Mouse (Mus musculus): ENCODE results near the gene Tmem131.
"Not testable (repeated sequence)": the region's sequence is repeated elsewhere in the genome, so short reads cannot be mapped to it uniquely, and the experiment has no call there.

Gene Tmem131

GRCm38 (mm10) chr1:36839858-36840257 is 103.6 kb downstream of the Tmem131 start:
- CTCF ChIA-PET = no interaction called here

DNA sequence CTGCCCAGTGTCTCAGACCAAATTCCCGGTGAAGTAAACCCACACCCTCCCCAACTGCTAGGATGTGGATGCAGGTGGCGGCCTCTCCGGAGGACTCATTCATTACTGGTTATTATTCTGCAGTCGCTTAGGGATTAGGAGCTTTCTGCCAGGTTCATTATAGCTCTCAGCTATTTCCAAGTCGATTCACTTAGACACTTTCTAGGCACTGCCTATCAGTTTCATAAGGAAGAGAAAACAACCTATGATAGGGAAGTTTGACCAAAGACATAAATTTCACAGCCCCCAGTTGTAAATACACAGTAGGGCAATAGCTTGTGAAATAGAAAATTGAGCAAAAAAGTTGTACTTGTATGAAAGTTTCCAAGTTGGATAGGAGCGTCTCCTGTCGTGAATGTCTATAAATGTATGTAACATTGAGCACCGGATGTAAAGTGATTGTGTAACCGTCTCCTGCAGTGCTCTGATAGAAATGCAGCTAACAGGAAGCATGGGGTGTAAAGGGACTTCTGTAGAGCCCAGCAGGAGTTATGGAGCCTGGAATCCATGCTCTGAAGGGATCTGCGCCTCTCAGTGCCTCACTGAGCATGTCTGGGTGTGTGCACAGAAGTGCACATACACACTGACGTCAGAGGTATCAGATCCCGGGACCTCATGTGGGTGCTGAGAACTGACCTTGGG is 107.1 kb downstream of the Tmem131 start:
- CTCF ChIA-PET = no interaction called here

GRCm38 (mm10) chr1:36835593-36835992 is 107.9 kb downstream of the Tmem131 start:
- CTCF ChIA-PET = no interaction called here

DNA sequence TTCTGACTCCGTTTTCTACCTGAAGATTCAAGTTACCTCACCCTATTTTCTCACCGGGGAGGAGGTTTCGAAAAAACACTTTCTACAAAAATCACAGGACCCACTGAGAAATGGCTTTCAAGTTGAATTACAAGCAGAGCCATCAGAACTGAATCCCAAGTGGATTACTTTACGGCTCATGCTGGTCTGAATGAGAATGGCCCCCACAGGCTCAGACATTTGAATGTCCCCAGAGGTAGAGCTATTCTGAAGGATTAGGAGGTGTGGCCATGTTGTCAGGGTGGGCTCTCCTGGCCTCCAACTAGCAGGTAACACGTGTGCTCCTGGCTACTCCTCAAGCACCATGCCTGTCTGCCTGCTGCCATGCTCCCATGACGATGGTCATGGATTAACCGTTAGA is 109.4 kb downstream of the Tmem131 start:
- CTCF ChIA-PET = no interaction called here

GRCm38 (mm10) chr1:36830913-36831866 is 112.3 kb downstream of the Tmem131 start:
- CTCF ChIA-PET = interaction anchor here (0.6 kb wide), 1 partner anchor 387 kb away, joined by 9 read pairs; no protein-coding TSS in a partner anchor

GRCm38 (mm10) chr1:36824356-36824755 is 119.1 kb downstream of the Tmem131 start:
- CTCF ChIA-PET = interaction anchor here (0.7 kb wide), 1 partner anchor 1237 kb away, joined by 8 read pairs; no protein-coding TSS in a partner anchor

GRCm38 (mm10) chr1:36821918-36822317 is 121.5 kb downstream of the Tmem131 start:
- CTCF ChIA-PET = not testable (repeated sequence)

DNA sequence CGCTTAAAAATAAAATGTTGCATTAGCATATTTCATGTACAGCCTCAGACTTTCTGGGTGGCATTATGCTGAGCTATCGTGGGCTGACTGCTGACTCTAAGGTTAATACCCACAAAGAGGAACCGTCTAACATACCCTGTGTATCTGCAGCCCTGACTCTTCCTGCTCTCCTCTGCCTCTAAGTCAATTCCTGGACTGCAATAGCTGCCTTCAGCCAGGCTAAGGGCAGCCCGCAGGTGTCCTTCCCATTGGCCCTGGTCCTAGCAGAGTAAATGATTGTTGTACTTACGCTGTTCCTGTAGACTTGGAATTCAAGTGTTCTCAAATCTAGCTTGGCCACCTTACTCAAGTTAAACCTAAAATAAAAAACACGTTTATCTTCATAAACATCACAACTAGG is 128.3 kb downstream of the Tmem131 start:
- CTCF ChIA-PET = no interaction called here

GRCm38 (mm10) chr1:36814271-36814903 is 129.1 kb downstream of the Tmem131 start:
- CTCF ChIA-PET = interaction anchor here (0.6 kb wide), 1 partner anchor 14 kb away, joined by 11 read pairs; no protein-coding TSS in a partner anchor

DNA sequence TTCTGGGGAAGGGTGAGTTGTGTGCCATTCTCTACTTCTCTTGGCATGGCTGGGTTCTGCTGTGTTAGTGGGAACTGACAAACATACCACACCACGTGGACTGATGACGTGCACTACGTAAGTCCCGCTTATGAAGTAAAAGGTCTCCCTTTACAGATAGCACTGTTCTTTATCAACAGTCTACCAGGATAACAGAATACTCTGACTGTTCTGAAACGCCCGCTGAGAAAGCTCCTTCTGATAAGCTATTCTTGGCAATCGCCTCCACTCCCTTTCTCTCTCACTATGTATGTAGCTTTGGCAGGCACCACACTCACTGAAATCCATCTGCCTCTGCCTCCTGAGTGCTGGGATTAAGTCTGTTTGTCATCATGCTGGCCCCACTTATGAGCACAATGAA is 130.1 kb downstream of the Tmem131 start:
- CTCF ChIA-PET = no interaction called here

GRCm38 (mm10) chr1:36811806-36812205 is 131.7 kb downstream of the Tmem131 start:
- CTCF ChIA-PET = no interaction called here

DNA sequence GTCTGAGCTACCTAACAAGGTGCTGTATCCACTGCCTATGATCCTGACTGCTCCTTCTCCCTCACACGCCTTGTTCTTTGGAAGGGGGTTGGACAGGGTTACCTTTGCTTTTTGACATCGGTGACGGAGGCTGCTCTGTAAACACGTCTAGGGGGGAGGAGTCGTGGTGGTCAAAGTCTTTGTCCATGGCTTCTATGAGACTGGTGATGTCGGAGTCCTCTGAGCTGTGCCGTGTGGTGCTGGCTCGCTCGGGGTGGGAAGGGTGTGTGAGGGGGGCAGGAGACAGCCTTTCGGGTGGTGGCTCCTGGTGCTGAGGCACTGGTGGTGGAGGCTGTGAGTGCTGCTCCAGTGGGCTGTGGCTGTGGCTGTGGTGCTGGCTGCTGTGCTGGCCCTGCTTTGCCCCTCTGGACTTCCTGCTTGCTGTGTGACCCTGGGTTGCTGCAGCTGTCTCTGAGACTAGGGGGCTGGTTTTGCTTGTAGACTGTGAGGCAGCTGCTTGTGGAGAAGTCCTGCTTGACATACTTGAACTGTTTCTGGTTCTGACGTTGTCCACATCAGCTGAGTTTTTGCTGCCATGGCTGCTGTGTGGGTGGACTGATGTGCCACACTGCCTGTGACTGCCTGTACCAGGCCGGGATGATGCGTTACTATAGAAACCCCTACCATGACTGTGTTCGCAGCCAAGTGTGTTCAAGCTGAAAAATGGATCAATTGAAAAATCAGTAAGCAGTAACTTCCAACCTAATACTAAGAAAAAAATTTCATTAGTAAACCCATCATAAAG is 135.5 kb downstream of the Tmem131 start:
- CTCF ChIA-PET = no interaction called here

- CTCF ChIA-PET = no interaction called here
These were observed 136.4 kb downstream of the Tmem131 start for GRCm38 (mm10) chr1:36807086-36807485.

GRCm38 (mm10) chr1:36806181-36806905 is 137.1 kb downstream of the Tmem131 start:
- CTCF ChIA-PET = no interaction called here

- CTCF ChIA-PET = interaction anchor here (0.6 kb wide), 1 partner anchor 15 kb away, joined by 6 read pairs; no protein-coding TSS in a partner anchor
These were observed 138.6 kb downstream of the Tmem131 start for GRCm38 (mm10) chr1:36804833-36805232.

GRCm38 (mm10) chr1:36804259-36804658 is 139.2 kb downstream of the Tmem131 start:
- CTCF ChIA-PET = interaction anchor here (0.6 kb wide), 1 partner anchor 13 kb away, joined by 4 read pairs; no protein-coding TSS in a partner anchor

DNA sequence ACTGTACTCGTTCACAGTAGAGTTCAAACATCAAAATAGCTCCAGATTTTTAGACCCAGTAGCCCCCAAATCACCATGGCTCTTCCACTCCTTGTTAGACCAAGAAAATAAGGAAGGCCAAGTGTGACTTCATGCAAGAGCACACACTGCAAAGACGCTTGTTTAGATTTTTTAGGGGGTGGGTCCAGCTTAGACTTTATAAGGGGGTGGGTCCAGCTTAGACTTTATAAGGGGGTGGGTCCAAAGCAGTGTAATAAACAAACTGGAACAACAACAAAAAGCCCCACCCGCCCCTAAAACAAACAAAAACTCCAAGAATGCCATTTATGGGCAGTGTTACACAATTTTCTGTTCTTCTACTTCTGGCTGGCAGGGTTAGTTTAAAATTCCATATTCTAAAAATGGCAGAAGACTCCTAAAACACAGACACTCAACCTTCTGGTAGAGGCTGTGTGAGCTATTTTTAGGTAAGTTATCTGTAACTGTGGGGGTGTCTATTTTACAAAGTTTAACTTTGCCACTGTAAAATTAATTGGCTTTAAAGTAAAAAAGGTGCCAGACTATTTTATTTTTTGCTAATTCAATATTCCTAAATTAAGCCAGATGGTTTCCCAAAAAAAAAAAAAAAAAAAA is 143.0 kb downstream of the Tmem131 start:
- CTCF ChIA-PET = interaction anchor here (0.6 to 0.9 kb wide), 4 partner anchors 14 to 102 kb away, joined by 3 to 11 read pairs (median 6); no protein-coding TSS in a partner anchor

GRCm38 (mm10) chr1:36797481-36797880 is 146.0 kb downstream of the Tmem131 start:
- CTCF ChIA-PET = interaction anchor here (0.6 to 1.5 kb wide), 2 partner anchors 71 to 454 kb away, joined by 3 to 4 read pairs; no protein-coding TSS in a partner anchor

- CTCF ChIA-PET = interaction anchor here (0.7 to 1.5 kb wide), 2 partner anchors 431 to 455 kb away, joined by 3 to 4 read pairs; no protein-coding TSS in a partner anchor
These were observed 146.8 kb downstream of the Tmem131 start for GRCm38 (mm10) chr1:36796711-36797110.

- CTCF ChIA-PET = no interaction called here
These were observed 154.1 kb downstream of the Tmem131 start for GRCm38 (mm10) chr1:36789416-36789815.

All from spleen, embryonic (tissue).